Mouse (Mus musculus) spleen, adult 12 weeks (tissue): ENCODE data around the gene Miox.

Source experiments
- DNase-seq: peaks from one replicate; pipeline ENCODE4 v3.0.0; 2022; ENCODE audit warnings: low spot score

Miox gene

DNA sequence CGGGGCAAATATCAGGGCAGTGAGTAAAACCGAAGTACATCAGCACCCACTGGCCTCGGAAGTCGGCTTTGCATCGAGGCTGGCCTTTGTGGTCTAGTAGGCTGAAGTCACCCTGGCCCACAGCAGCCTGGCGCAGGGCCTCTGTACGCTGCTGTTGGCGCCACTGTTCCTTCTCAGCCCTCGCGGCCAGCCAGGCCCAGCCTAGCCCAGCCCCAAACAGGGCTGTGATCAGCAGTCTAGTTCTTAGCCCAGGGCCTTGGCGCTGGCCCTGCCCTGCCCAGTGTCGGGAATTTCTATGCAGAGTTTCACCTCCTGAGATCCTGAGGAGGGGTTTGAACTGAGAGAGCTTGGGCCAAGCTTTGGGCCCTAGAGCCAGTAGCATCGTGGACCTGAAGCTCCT is 37.9 kb downstream of the Miox start:
- no peak for DNase-seq

- no peak for DNase-seq
Observed at GRCm38 (mm10) chr15:89372536-89372935, 38.3 kb downstream of the Miox start.

DNA sequence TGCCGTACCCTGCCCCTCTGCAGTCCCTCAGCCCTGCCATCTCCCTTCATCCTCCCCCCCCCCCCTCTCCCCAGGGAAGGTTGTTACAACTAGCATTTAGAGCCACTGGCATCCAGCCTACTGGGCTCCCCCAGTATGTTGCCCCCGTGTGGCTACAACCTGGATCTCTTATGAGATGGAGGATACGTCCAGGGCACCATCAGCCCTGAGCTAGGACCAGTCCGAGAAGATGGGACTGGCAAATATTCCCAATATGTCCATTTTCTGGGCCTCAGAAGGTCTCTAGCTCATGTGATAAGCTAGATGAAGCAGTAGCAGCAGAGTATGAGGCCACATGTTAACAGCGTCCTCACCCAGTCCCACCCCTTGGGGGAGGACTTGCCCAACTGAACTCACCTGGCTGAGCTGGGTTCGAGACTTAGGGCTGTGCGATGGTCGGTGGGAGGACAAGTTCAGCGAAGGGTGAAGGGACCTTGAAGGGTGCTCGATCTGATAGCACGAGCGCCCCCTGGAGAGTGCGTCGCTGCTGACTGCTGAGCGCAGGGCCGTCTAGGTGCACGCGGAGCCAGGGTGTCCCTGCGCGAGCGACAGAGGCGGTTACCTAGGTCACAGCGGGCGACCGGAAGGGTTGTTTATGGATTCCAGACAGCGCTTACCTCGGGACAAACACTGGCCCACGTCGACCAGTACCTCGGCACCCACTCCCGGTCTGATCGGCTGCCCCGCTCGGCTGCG is 39.0 kb downstream of the Miox start:
- DNase-seq, result peak; percentile 80

GRCm38 (mm10) chr15:89373762-89374248 is 39.6 kb downstream of the Miox start, which contains the start of gene Sco2:
TSS of gene Sco2 (minus strand) at chr15:89373846.
- peak; percentile 83 for DNase-seq

GRCm38 (mm10) chr15:89374340-89374739 is 40.1 kb downstream of the Miox start:
- no peak for DNase-seq

- no peak for DNase-seq
Observed at GRCm38 (mm10) chr15:89374801-89375534, 40.8 kb downstream of the Miox start.

- no peak for DNase-seq
Observed at GRCm38 (mm10) chr15:89376040-89376439, 41.8 kb downstream of the Miox start.

GRCm38 (mm10) chr15:89376957-89377356 is 42.8 kb downstream of the Miox start, which contains the start of gene Tymp:
TSS of gene Tymp (minus strand) at chr15:89377039.
- DNase-seq, result no peak

DNA sequence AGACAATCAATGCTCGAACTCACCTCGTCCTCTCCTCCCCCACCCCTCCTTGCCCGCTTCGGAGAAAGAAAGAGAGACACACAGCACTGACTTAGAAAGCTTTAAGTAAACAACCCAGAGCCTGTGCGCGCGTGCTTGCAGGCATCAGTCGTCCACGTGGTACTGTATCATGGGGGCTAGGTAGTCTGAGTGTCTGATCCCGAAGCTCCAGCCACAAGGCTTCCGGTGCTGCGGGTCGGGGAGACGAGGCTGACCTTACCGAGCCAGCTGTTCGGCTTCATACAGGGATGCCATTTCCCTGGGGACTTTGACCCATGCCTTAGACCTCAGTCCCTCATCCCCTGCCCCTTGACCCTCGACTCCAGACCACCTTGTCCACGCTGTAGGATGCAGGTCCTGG is 43.2 kb downstream of the Miox start:
- DNase-seq, result no peak

- no peak for DNase-seq
Observed at GRCm38 (mm10) chr15:89377938-89378828, 44.0 kb downstream of the Miox start.

DNA sequence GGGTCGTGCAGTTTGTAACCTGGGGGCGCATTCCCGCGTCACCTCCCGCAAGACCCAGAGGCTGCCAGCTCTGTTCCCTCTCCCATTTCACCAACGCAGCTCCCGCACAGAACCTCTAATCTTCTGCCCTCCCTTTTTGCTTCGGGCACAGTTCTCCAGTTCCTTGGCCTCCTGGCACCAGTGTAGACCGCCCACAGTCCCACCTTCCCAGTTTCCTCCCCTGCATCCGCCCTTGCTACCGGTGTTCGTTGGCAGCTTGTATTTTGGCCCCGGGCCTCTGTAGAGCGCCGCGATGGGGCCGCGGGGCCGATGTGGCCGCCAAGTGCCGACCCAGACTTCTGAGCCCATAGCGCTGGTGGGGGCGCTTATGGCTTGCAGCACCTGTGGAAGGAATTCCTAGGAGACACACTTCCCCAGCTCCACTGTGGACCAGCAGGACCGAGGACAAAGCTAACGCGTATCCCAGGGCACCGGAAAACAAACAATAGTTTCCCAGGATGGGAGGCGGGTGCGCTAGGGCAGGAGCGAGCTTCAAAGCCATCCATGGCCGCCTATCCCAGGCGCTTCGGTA is 44.7 kb downstream of the Miox start, which contains the start of gene Odf3b:
Gene Odf3b (minus strand): TSS at position 452 of the 571 bp plus-strand sequence.
- DNase-seq, result no peak

GRCm38 (mm10) chr15:89379429-89379828 is 45.2 kb downstream of the Miox start:
- DNase-seq, result peak; percentile 45

DNA sequence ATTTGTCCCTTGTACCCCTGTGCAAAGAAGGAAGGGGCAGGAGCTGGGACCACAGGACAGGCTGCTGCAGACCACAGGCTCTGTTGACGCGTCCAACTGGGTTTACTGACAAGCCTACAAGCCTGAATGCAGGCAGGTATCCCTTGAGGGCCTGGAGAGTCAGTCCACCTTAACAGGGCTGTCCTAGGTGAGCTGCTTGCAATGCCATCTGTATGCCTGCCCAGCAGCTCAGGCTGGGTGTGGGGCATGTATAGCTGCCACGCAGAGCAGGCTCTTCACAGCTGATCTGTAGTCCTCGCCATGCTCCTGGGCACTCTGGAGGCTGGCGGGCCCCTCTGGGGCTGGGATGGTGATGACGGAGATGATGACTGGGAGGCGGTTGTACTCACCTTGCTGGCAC is 50.4 kb downstream of the Miox start, which contains the start of gene Klhdc7b:
Gene Klhdc7b (plus strand): TSS at position 301 of the 400 bp plus-strand sequence.
- DNase-seq, result no peak
